Mouse (Mus musculus) midbrain, embryonic 11.5 days (tissue): ENCODE data around the gene Tspan33. TPM values are rescaled to one million over a fixed set of nuclear protein-coding genes. Genes with fewer than 3 reads are reported as not detected.
"Not testable (repeated sequence)": the region's sequence is repeated elsewhere in the genome, so short reads cannot be mapped to it uniquely, and the experiment has no call there.

ENCODE experiments used
- ATAC-seq: fragments of 200-750 bp; cut with Nextera tagmentation; 2 replicates; pipeline ENCODE4 v1.8.0; 2017; ENCODE audit warnings: moderate TSS enrichment, moderate library complexity; ENCODE audit not compliant: low FRiP score
- DNase-seq: peaks from one replicate; pipeline ENCODE4 v3.0.0; 2015; ENCODE audit warnings: low spot score; ENCODE audit errors: missing footprints
- H3K27ac ChIP-seq: fragments of 300-500 bp; sonication (generic); 2 replicates; pipeline ENCODE4 v1.5.1; 2014; ENCODE audit warnings: low read depth, low read length
- H3K27me3 ChIP-seq: fragments of 300-500 bp; sonication (generic); 2 replicates; pipeline ENCODE4 v1.6.1; 2014; ENCODE audit warnings: mild to moderate bottlenecking, low read length, moderate library complexity, mixed read lengths; ENCODE audit not compliant: control insufficient read depth, insufficient read depth
- H3K36me3 ChIP-seq: fragments of 300-500 bp; sonication (generic); 2 replicates; pipeline ENCODE4 v1.6.1; 2014; ENCODE audit warnings: mild to moderate bottlenecking, low read length, moderate library complexity, mixed read lengths; ENCODE audit not compliant: control insufficient read depth, insufficient read depth
- H3K4me1 ChIP-seq: fragments of 300-500 bp; sonication (generic); 2 replicates; pipeline ENCODE4 v1.6.1; 2014; ENCODE audit warnings: low read length; ENCODE audit not compliant: control insufficient read depth, insufficient read depth
- H3K4me2 ChIP-seq: fragments of 300-500 bp; sonication (generic); 2 replicates; pipeline ENCODE4 v1.6.1; 2014; ENCODE audit warnings: mild to moderate bottlenecking, moderate library complexity
- H3K4me3 ChIP-seq: fragments of 300-500 bp; sonication (generic); 2 replicates; pipeline ENCODE4 v1.5.1; 2014; ENCODE audit warnings: low read depth, low read length
- H3K9ac ChIP-seq: fragments of 300-500 bp; sonication (generic); 2 replicates; pipeline ENCODE4 v1.6.1; 2014; ENCODE audit warnings: low read length
- H3K9me3 ChIP-seq: fragments of 300-500 bp; sonication (generic); 2 replicates; pipeline ENCODE4 v1.6.1; 2016; ENCODE audit warnings: low read length; ENCODE audit not compliant: control insufficient read depth
- WGBS: fragments of 180-500 bp; shearing (Covaris S2); extraction: QIAGEN DNeasy Blood & Tissue Kit; methylation state at CpG from one replicate; pipeline ENCODE4 v1.1.7; 2014; 5-methylcytosine and 5-hydroxymethylcytosine counted together
- polyA plus RNA-seq: library from polyadenylated mRNA; unstranded; fragments of >200 nt; fragmentation: Nextera tagmentation; extraction: Ambion mirVana; gene quantifications from 2 replicates; pipeline ENCODE4 v1.2.1, GENCODE M21; 2014

Tspan33 gene
- polyA plus RNA-seq, 1 experiment from 2014 or later: 6.8 TPM

GRCm38 (mm10) chr6:29758417-29758816, 64.4 kb downstream of the Tspan33 start:
- H3K9me3 ChIP-seq: no peaks in the 10 kb centered on the region
- H3K27me3 ChIP-seq: no peaks in the 10 kb centered on the region
- no peak overlapping the region for H3K4me2 ChIP-seq
- DNase-seq (peak; percentile 93), ATAC-seq (peak; percentile 52)
- no peak overlapping the region for H3K4me3 ChIP-seq
- H3K36me3 ChIP-seq: peaks cover 11% of the 10 kb centered on the region; the same call in 1 of the 2 replicates
- no peak overlapping the region for H3K27ac ChIP-seq
- no peak overlapping the region for H3K9ac ChIP-seq
- no peaks in the 10 kb centered on the region for H3K4me1 ChIP-seq
- whole genome bisulfite sequencing: 44% methylated on average over 4 of the region's 4 CpGs

GRCm38 (mm10) chr6:29759012-29759679, 65.1 kb downstream of the Tspan33 start:
- no peak overlapping the region for H3K9ac ChIP-seq
- no peak overlapping the region for H3K4me2 ChIP-seq
- peaks cover 11% of the 10 kb centered on the region; the same call in 1 of the 2 replicates for H3K36me3 ChIP-seq
- H3K9me3 ChIP-seq: no peaks in the 10 kb centered on the region
- H3K4me1 ChIP-seq: no peaks in the 10 kb centered on the region
- ATAC-seq: no peak
- no peak overlapping the region for H3K27ac ChIP-seq
- no peaks in the 10 kb centered on the region for H3K27me3 ChIP-seq
- DNase-seq: no peak
- WGBS: 89% methylated on average over 13 of the region's 13 CpGs
- no peak overlapping the region for H3K4me3 ChIP-seq

GRCm38 (mm10) chr6:29760397-29760796, 66.4 kb downstream of the Tspan33 start:
- WGBS: 92% methylated on average over 2 of the region's 2 CpGs
- H3K27me3 ChIP-seq, ATAC-seq, H3K4me1 ChIP-seq, H3K9me3 ChIP-seq, H3K4me3 ChIP-seq, H3K27ac ChIP-seq, H3K4me2 ChIP-seq, H3K9ac ChIP-seq: not testable (repeated sequence)
- peak; percentile 62 for DNase-seq
- H3K36me3 ChIP-seq: peaks cover 10% of the 10 kb centered on the region; the same call in 1 of the 2 replicates

GRCm38 (mm10) chr6:29761282-29761681, 67.3 kb downstream of the Tspan33 start:
- Histone ChIP-seq H3K27me3 (no peaks in the 10 kb centered on the region), H3K4me1 (no peaks in the 10 kb centered on the region), H3K27ac (no peak overlapping the region), H3K9ac (no peak overlapping the region), H3K4me3 (no peak overlapping the region), H3K9me3 (no peaks in the 10 kb centered on the region), H3K4me2 (no peak overlapping the region), H3K36me3 (peaks cover 8% of the 10 kb centered on the region; the same call in 1 of the 2 replicates)
- DNase-seq (no peak), ATAC-seq (no peak)
- 92% methylated on average over 4 of the region's 4 CpGs for WGBS

- no peak for ATAC-seq
- no peak overlapping the region for H3K4me3 ChIP-seq
- H3K9ac ChIP-seq: no peak overlapping the region
- H3K36me3 ChIP-seq: peaks cover 6% of the 10 kb centered on the region; the same call in 1 of the 2 replicates
- H3K27ac ChIP-seq: no peak overlapping the region
- WGBS: 64% methylated on average over 4 of the region's 4 CpGs
- no peaks in the 10 kb centered on the region for H3K9me3 ChIP-seq
- H3K4me1 ChIP-seq: no peaks in the 10 kb centered on the region
- no peaks in the 10 kb centered on the region for H3K27me3 ChIP-seq
- H3K4me2 ChIP-seq: no peak overlapping the region
- peak; percentile 84 for DNase-seq
Observed at GRCm38 (mm10) chr6:29762524-29762923, 68.5 kb downstream of the Tspan33 start.

GRCm38 (mm10) chr6:29766874-29767273, 72.9 kb downstream of the Tspan33 start:
- H3K4me1 ChIP-seq: peaks cover 4% of the 10 kb centered on the region
- H3K36me3 ChIP-seq: no peaks in the 10 kb centered on the region
- WGBS: 92% methylated on average over 2 of the region's 2 CpGs

More at GRCm38 (mm10) chr6:29766874-29767273, 72.9 kb downstream of the Tspan33 start:
- no peak overlapping the region for H3K9ac ChIP-seq
- no peak overlapping the region for H3K4me2 ChIP-seq
- DNase-seq: peak; percentile 77
- H3K27ac ChIP-seq: no peak overlapping the region
- no peaks in the 10 kb centered on the region for H3K9me3 ChIP-seq
- no peak overlapping the region for H3K4me3 ChIP-seq
- no peaks in the 10 kb centered on the region; the same call in 1 of the 2 replicates for H3K27me3 ChIP-seq
- ATAC-seq: no peak

Other genes with a start within 250 kb of the Tspan33 start
- gene Atp6v1f, start 226.5 kb upstream of the Tspan33 start, polyA plus RNA-seq: 178 and 199 TPM in 2 replicates
- 0.20 and 0.25 TPM in 2 replicates for gene Atp6v1fnb, start 222.8 kb upstream of the Tspan33 start, polyA plus RNA-seq
- gene Kcp, start 186.3 kb upstream of the Tspan33 start, polyA plus RNA-seq: 5.6 and 6.8 TPM in 2 replicates
- 1.2 and 1.6 TPM in 2 replicates for gene Irf5, start 167.6 kb upstream of the Tspan33 start, polyA plus RNA-seq
- gene Tnpo3, start 84.3 kb upstream of the Tspan33 start, polyA plus RNA-seq: 120 and 127 TPM in 2 replicates
- 38.6 and 44.5 TPM in 2 replicates for gene Smo, start 41.3 kb downstream of the Tspan33 start, polyA plus RNA-seq
- gene Ahcyl2, start 73.8 kb downstream of the Tspan33 start, polyA plus RNA-seq: 11.3 and 11.8 TPM in 2 replicates
- 0.62 and 0.83 TPM in 2 replicates for gene Strip2, start 222.8 kb downstream of the Tspan33 start, polyA plus RNA-seq